Mouse (Mus musculus): Measurements from ENCODE around the gene Atf1.

Atf1 gene

DNA sequence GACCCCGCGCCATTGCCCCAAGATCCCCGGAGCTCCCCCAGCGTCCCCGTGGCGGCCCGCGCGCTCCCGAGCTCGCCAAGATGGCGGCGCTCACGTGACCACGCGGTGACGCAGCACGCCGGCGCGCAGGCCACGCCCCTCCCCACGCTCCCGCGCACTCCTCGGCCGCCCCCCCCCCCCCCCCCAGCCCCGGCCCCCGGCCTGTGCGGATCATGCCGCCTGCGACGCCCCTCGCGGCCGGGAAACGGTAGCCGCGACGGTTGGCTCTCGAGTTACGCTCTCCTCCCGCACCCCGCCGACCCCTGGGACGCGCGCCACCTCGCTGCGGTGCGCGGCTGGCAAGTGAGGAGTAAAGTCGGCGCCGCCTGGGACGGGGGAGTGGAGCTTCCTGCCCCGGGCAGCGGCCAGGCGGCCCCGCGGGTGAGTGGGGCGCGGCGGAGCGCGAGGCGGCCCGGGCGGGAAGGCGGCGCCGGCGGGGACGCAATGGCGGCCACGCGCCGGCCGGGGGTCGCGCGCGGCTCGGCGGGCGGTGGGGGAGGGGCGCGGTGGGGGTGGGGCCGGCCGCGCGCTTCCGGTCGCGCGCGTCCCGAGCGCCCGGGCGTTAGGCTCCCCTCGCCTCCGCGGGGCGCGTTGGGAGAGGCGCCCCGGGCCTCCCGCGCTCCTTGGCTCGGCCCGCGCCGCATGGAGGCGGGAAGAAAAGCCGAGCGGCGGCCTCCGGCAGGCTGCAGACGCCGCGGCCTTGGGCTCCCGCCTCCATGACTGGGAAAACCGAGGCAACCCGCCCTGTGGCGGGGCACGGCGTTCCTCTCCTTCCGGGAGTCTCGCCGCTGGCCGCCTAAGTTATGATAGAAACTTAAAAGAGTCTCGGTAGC is at the start of gene Atf1:
Atf1 (plus strand) TSS at position 157 of the 872 bp plus-strand sequence.
- peak; percentile 96 for DNase-seq

DNA sequence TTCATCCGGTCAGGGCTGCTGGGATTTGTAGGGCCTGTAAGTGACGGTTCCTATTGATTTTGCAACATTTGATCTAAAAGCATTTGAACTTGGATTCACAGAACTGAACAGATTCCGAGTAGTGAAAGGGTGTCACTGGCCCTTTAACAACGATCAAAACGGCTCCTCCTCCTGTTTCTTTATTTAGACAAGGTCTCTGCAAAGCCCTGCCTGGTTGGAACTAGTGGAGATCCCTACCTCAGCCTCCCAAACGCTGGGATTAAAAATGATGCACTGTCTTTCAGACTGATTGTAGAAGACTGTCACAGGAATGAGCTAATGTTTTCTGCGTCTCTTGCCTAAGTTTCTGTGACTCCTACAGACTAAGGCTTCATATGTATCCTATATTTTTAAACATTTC is 49.1 kb upstream of the Atf1 start:
- no peak for DNase-seq

DNA sequence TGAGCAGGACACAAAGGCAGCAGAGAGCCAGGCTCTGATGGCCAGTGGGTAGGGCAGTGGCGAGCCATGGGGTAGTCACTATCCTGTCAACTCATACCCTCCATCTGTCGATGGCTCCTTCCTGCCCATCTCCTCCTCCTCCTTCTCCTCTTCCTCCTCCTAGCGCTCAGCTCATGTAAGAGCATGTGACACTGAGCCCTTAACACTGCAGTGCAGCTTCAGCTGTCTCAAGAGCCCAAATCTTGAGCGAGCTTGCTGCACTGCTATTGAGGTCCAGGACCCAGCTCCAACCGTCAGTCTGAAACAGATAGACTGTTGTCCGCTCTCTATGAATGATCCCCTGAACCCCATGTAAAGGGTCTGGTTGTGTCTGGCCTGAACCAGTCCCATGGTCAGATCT is 47.9 kb upstream of the Atf1 start:
- no peak for DNase-seq

GRCm38 (mm10) chr15:100180221-100180620 is 47.4 kb upstream of the Atf1 start:
- no peak for DNase-seq

DNA sequence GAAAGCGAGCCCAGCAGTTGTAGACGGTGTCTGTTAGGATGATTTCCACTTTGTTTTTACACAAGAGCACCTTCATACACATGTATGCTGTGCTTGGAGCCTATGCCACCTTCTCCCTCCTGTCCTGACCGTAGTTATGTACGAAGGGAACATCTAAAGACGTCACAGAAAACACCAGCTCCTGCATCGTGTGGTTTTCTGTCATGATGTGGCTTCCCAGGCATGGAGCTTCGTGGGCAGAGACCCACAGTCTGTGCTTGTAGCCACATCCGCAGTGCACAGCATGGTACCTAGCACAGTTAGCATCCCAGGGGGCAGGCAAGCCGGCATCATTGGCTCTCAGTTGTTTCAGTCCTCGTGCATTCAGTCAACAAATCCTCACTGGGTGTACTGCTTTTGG is 45.8 kb upstream of the Atf1 start:
- no peak for DNase-seq

DNA sequence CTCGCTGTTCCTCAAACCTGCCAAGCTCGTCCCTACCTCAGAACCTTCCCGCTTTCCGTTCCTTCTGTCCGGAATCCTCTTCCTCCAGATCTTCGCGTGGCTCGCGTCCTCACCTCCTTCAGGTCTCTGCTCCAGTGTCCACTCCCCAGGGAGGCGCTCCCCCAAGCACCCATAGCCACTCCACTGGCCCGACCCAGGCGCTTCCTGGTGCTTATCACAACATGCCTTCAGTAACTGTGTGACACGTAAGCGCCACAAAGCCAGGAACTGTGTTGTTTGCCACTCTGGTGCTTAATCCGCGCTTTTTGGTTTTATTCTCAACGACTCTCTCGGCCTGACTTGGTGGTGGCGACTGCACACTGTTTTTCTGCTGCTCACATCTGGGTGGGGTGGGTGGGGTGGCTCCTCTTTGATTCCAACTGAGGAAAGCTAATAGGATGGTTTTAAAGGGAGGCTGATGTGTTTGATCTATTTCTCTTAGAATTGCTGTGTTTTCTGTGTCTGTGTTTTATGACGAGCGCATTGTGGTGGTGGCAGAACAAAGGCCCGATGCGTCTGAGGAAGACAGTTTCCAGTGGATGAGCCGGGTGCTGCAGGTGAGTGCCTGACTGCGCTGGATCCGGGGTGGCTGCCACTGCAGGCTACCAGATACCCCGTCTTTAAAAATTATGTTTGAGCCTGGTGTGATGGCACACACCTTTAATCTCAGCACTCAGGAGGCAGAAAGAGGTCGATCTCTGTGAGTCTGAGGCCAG is 44.9 kb upstream of the Atf1 start:
- no peak for DNase-seq

GRCm38 (mm10) chr15:100183510-100183909 is 44.1 kb upstream of the Atf1 start:
- no peak for DNase-seq

DNA sequence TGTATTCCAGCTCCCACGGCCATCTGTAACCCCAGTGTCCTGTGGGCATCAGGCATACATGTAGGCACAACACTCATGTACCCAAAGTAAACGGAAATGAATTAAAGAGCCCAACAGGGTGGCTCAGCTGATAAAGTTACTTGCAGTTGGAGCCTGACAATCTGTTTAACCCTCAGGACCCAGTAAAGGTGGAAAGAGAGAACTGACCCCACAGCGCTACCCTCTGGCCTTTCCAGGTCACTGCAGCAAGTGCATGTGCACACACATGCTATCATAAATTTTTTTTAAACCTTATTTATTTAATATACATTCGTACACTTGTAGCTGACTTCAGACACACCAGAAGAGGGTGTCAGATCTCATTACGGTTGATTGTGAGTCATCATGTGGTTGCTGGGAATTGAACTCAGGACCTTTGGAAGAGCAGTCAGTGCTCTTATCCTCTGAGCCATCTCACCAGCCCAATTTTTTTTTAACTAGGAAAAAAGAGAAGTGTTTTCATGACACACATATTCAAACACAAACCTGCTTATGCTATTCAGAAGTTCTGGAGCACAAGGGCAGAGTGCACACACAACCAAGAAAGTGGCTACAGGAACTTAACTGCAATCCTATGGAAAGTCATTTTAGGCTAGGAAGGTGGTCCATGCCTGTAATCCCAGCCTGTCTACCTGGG is 42.7 kb upstream of the Atf1 start:
- no peak for DNase-seq

DNA sequence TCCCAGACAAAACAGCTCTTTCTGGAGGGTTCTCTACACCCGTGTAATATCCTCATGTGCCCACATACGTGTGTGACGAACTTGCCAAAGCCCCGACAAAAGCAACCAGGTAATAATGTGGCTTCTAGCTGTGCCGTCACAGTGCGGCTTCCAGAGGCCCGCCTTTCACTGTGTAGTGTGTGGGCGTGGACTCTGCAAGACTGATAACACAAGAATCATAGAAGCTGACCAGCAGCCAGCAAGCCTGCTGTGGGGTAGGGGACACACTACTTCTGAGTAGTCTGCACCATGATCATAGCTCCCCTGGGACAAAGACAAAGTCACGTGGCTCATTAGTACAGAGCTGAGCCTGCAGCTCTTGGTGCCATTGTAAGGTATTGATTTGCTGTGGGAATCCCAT is 41.4 kb upstream of the Atf1 start:
- DNase-seq, result no peak

- no peak for DNase-seq
Observed at GRCm38 (mm10) chr15:100186882-100187672, 40.5 kb upstream of the Atf1 start.

DNA sequence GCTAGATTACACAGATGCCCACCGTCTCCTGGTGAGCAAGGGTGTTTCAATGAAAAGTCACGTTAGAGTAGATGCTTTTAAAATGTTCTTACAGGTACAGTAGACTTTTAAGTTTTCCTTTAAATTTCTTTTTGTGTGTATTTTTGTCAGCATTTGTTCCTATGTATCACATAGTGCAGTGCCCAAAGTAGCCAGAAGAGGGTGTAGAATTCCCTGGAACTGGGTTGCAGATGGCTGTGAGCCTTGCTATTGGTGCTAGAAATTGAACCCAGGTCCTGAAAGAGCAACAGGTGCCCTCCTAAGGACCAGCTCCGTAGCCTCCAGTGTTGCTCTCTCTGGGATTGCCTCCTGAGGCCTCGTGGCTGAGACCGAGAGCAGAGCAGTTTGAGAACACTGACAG is 39.1 kb upstream of the Atf1 start:
- no peak for DNase-seq

DNA sequence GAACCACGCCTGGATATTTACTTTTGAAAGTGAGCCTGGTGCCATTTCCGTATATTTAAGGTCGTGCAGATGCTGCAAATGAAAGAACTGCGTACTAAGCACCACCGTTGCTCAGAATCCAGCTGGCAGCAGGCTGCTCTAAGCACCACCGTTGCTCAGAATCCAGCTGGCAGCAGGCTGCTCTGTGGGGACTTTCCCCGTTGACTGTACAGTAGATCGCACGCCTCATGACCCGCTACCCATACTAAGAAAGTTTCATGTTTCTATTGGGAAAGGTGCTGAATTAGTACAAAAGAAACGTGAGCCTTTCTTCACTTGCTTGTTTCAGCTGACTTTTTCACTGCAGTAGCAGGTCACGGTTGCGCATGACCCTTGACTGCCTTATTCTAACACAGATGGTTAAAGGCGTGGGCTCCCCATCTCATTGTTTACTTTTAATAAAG is 38.6 kb upstream of the Atf1 start:
- no peak for DNase-seq

DNA sequence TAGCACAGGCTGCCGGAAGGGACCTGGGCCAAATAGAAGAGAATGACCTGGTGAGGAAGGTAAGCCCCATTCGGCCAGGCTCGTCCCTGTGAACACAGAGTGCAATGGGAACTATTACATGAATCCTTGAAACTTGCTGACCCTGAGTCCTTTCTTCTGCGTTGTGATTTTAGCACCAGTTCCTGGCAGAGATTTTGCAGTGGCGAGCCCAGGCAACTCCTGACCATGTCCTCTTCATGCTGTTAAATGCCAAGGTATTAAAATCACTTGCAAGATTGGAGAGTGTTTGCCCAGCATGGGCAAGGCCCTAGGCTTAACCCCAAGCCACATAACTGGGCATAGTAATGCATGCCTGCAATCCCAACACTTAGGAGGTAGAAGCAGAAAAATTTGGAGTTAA is 37.5 kb upstream of the Atf1 start:
- no peak for DNase-seq

GRCm38 (mm10) chr15:100198983-100199745 is 28.5 kb upstream of the Atf1 start:
- no peak for DNase-seq

DNA sequence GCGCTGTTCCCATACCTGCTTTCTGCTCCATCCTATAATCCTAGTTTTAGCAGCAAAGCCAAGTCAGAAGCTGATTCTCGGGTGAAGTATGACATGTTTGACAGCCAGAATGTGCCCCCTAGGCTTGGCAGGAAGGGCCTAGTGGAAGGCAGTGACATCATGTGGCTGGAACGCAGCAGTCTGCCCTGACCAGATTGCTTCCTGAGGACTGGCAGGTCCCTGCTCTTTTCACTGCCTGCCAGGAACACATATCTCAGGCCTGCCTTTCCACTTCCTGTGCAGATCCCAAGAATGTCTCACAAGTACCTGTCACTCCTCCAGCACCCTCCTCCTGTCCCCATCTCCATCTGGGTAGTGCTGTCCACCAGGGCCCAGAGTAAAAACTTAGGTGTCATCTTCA is 27.8 kb upstream of the Atf1 start:
- peak; percentile 46 for DNase-seq

GRCm38 (mm10) chr15:100201806-100202205 is 25.8 kb upstream of the Atf1 start:
- DNase-seq, result no peak

DNA sequence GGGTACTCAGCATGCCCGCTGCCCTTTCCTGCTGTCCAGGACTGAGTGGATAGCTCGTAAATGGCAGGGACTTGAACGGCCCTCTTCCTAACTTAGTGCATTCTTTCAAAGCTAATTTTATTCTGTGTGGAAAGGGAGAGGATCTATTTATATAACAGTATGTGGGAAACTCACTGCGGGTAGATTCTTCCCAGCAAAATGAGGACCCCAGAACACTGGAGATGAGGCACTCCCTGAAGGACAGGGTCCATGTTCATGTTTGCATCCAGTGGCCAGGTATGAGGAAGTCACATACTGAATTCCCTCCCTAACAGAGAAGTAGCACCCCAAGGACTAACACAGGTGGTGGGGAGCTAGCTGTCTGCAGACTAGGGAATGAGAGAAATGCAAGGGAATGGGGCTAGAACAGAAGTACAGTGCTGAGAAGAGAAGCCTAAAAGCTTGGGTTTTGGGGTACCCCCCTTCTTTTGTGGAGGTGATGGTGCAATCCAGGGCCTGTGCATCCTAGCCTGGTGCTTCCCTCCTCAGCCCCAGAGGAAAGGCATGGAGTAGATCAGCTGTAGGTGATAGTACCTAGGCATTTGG is 25.1 kb upstream of the Atf1 start:
- no peak for DNase-seq

DNA sequence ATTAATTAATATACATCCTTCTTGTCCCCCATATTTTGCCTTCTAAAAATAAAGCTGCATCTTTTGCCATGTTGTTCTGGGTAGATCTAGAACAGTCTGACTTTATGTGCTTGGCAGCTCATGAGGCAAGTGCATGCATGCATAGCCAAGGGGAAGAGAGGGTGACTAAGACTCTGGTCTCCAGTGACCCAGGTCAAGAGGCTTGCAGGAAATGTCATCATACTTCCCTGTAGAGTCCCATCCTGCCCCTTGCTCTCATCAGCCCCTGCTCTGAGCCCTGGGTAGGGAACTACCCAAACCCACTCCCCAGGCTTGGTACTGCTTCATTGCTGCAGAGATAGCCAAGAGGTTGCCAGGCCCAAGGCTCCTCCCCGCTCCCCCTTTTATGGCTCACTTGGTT is 23.0 kb upstream of the Atf1 start:
- DNase-seq, result peak; percentile 12

- no peak for DNase-seq
Observed at GRCm38 (mm10) chr15:100210013-100210412, 17.6 kb upstream of the Atf1 start.

DNA sequence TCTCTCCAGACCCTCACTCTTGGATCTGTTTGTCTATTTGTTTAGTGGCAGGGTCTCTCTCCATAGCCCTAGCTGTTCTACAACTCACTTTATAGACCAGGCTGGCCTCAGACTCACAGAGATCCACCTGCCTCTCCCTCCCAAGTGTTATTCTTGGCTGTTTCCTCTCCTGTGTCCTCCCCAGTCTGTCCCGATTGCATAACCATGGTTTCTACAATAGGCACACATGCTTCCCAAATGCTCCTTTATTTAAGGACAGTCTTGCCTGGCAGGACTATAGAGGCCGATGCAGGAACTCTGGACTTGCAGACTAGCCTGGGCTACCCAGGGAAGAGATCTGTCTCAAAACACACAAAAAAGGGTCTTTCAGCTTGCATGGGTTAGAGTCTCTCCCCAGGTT is 14.3 kb upstream of the Atf1 start:
- DNase-seq, result no peak

DNA sequence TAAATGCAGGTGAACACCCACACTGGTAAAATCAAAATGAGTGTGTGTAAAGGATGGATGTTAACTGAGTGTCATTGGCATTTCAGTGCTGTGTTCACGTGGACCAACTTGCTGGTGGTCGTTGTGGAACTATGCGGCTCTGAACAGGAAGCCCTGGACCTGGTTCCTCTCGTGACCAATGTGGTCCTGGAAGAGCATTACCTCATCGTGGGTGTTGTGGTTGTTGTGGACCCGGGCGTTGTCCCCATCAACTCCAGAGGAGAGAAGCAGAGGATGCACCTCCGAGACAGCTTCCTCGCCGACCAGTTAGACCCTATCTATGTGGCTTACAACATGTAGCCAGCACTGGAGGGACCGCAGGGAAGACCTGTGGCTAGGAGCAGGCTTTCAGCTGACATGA is 12.5 kb upstream of the Atf1 start:
- DNase-seq, result no peak

DNA sequence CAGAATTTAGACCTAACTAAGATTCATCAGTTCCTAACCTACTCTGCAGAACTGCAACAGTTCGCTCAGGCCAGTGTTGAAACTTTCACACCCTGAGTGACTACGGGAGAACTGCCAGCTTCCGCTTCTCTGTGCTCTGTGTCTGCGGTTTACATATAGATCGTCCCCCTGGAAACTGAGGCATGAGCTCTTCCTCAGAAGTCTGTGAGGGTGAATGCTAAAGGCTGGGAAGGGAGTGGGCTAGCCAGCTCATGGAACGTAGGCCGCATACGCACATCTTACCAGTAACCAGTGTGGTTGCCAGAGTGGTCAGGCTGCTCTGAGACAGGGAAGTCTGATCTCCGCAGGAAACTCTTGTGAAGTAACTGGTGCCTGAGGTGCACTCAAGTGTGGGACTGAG is 11.4 kb upstream of the Atf1 start:
- no peak for DNase-seq

Measured in kidney, postnatal 14 days (tissue).